Mouse (Mus musculus) gastrocnemius, postnatal 25 days (tissue): Measurements from ENCODE around the gene Ube2l3. TPM values are rescaled to one million over a fixed set of nuclear protein-coding genes. Genes with fewer than 3 reads are reported as not detected.

Source experiments
- microRNA-seq, 2 experiments: library from miRNA; unstranded; fragments of <30 nt; microRNA quantifications; one replicate each; pipeline ENCODE4 v1.2.0; 2021; ENCODE audit warnings: borderline replicate concordance in 2 of 2
- total RNA-seq, 2 experiments: library from RNA; stranded (reverse); gene quantifications; 1 replicate in 1 of 2; 2 replicates in 1 of 2; pipeline ENCODE4 v1.2.3; 2021

The Ube2l3 gene
- total RNA-seq, 2 experiments from 2014 or later, result 129 to 132 TPM

Small RNA genes within 50 kb of the gene (microRNA-seq; reads per million reads assigned to microRNA genes)
- gene Mir130b, result 58.9 to 69.9 reads per million in 2 experiments
- gene Mir301b, result 0 to 2.6 reads per million in 2 experiments

Other genes starting within 250 kb of the Ube2l3 start
- 10 to 100 TPM; 85.1 to 87.1 TPM for gene Mapk1, start 219.3 kb downstream of the Ube2l3 start, total RNA-seq
- under 1 TPM; 0.77 to 0.99 TPM for gene Ypel1, start 133.0 kb downstream of the Ube2l3 start, total RNA-seq
- gene Ppil2, start 91.4 kb downstream of the Ube2l3 start, total RNA-seq, result 10 to 100 TPM; 22.6 to 25.1 TPM
- gene 2610318N02Rik, start 77.5 kb downstream of the Ube2l3 start, total RNA-seq, result not detected
- gene Sdf2l1, start 70.3 kb downstream of the Ube2l3 start, total RNA-seq, result 1 to 10 TPM; 5.4 to 7.5 TPM
- under 1 TPM in 1 of 2 experiments, not detected in 1; 0.29 TPM for gene Ydjc, start 58.0 kb downstream of the Ube2l3 start, total RNA-seq
- under 1 TPM in 1 of 2 experiments, not detected in 1; 0.19 TPM for gene Ccdc116, start 55.4 kb downstream of the Ube2l3 start, total RNA-seq
- gene Rimbp3, start 6.0 kb upstream of the Ube2l3 start, total RNA-seq, result not detected
- gene Hic2, start 30.9 kb upstream of the Ube2l3 start, total RNA-seq, result under 1 TPM; 0.83 to 0.97 TPM
- 1 to 10 TPM; 1.3 to 1.7 TPM for gene Tmem191c, start 73.4 kb upstream of the Ube2l3 start, total RNA-seq
- gene Serpind1, start 128.7 kb upstream of the Ube2l3 start, total RNA-seq, result under 1 TPM; 0.18 to 0.32 TPM
- gene Snap29, start 203.3 kb upstream of the Ube2l3 start, total RNA-seq, result 10 to 100 TPM; 15.2 to 16.5 TPM
- gene Pi4ka, start 203.7 kb upstream of the Ube2l3 start, total RNA-seq, result 10 to 100 TPM; 15.9 to 20.4 TPM
- gene Crkl, start 249.3 kb upstream of the Ube2l3 start, total RNA-seq, result 10 to 100 TPM; 19.2 to 21.6 TPM